Mouse (Mus musculus) cerebellum, adult 9-11 months (tissue): ENCODE data around the gene Csrnp3.

Experiments used
- DNase-seq: peaks from one replicate; pipeline ENCODE4 v3.0.0; 2022

Gene Csrnp3

DNA sequence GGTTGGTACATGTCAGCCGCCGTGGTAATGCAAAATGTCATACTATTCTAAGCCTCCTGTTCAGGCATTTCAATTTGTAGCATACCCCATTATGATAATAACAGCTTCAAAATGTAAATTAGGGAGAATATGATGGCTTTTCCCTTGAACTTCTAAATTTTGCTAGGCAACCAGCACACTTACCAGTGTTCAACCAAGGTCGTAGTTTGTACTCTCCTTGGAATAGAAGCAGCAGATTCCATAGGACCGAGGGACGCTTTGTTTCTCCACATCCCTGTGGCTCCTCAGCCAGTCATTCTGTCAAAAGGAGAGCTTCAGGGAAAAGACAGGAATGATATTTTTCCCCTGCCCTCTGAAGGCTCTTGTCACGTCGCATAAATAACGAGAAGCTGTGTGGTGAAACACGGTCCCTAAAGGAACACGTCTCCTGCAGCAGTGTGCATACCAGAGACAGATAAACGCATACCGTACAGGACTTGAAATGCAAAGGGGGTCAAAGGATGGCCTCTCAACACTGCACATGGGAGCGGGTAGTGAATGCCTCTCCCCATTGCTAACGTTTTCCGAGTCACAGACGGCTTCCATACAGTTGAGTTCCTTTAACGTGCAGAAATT is 108.3 kb downstream of the Csrnp3 start:
- DNase-seq = no peak

DNA sequence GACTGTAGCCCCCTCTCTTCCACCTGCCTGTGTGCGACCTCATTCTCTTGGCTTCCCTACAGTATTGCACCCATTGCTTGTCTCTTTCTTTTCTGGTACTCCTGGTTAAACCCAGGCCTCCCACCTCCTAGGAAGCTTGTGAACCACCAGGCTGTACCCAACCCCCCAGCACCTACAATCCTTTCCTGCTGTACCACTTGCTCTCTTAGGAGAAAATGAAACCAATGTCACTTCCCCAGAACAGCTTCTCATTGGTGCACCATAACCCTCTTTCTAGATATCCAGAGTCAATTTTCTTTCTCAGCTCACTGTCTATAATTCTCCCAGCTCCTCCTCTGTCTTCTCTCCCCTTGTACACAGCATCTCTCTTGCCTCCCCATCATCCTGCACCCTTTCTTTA is 110.2 kb downstream of the Csrnp3 start:
- DNase-seq = no peak

GRCm38 (mm10) chr2:65956727-65957126 is 111.2 kb downstream of the Csrnp3 start:
- no peak for DNase-seq

DNA sequence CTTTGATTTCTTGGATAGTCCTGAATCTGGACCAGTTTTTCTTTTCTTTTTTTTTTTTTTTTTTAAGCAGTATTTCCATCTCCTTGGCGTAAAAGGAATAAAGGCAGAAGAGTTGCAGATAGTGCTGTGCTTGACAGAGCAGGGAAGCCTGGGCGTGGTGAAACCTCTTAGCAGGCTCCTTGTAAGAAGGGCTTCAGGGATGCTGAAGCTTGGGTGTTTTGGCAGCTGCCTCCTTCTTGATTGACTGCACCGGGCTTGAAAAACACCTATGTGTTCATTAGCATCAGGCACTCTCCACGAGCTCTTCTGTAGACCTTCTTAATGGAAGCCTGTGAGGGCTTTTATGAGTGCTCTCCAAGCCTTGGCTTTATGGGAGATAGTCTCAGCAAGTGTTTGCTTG is 117.9 kb downstream of the Csrnp3 start:
- DNase-seq = no peak

DNA sequence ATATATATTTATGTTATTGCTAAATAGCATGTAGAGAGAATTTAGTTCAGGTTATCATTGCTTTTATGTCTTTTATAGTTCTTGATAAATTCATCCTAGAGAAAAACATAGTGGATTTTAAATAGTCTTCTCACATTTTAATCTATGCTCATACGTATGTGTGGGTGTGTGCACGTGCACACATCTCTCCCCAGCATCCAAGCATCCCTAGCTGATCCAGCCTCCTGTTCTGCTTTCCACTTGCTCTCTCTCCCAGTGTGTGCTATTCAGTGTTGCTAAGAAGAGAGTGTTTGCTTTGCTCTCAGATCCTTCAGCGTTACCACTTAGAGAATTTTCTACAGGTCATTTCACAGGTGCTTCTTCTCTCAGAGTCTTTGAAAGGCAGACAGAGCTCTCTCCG is 123.2 kb downstream of the Csrnp3 start:
- DNase-seq = no peak

DNA sequence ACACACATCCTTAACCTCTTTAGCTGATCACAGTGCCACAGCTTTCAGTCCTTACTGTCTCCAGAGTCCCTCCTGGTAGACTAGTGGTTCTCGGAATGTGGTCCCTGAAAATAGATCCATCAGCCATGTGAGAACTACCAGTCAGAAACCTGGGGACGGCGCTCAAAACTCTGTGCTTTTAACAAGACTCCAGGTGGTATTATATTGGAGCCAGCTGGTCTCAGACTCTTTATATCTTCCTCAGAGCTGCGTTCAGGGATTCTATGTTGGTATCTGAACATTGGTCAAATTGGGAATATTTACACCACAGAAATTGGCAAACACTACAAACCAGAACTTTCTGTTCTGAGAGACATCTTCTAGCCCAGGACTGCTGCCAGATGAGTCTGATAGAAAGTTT is 128.3 kb downstream of the Csrnp3 start:
- no peak for DNase-seq

DNA sequence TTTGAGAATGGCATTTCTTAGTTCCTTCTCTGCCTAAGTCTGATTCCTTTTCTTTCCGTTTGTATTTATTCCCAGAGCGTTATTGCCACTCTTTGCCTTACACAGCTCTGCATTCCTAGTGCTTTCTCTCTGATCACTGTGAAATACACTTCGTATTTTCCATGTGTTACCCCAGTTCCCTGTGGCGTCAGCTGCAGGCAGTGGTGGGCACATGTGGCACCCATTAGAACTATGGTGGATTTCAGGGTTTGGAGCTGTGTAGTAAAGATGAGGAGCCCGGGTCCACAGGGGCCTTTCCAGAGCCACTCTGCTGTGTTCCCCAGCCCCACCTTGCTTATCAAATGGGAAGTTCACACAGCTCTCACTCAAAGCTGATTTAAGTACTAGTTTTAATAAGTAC is 129.8 kb downstream of the Csrnp3 start:
- no peak for DNase-seq

DNA sequence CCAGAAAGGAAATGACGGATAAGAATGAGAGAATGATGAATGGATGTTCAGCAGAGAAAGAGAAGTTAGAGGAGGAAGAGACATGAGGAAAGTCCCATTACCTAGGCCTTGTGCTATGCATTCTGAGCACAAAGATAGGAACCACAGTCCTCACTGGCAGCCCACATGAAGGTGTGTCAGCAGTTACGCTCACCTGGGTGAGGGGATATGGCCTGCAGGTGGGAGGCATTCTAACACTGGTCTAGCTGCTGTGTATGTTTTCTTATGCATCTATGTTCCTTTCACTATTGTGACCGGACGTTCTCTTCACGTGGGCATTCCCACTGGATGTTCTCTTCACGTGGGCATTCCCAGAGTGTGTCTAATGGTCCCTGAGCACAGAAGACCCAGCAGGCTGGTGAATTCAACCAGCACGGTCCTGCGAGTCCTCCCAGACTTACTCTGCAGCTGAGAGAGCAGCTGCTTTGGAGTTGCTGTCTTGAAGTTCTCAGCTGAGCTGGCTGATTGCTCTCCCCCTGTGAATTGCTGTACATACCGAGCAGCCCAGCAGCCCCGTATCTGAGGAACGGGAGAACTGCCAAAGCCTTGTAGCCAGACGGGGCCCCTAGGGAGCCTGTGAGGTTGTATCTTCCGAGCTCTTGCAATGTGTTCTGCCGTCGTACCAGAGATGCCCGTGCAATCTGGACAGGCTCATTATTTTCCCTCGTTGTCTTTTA is 133.9 kb downstream of the Csrnp3 start:
- peak; percentile 38 for DNase-seq

DNA sequence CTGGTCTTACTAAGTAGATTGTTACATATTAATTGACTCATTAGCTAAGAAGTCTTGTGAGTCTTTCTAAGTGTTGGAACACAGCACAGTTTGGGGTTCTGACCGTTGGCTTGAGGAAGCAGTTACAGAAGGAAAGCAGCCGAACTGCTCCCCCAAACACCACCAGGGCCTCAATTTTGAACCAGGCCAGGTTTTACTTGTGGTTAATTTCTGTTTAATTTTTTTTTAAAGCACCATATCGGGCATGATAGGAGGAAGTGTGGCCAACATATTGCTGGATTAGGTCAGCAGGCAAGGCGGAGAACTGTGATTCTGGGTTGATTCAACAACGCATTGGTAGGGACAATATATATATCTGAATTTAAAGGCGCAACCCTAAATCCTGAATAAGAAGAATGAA is 135.9 kb downstream of the Csrnp3 start:
- DNase-seq = no peak

- no peak for DNase-seq
These were observed 136.4 kb downstream of the Csrnp3 start for GRCm38 (mm10) chr2:65981965-65982364.

GRCm38 (mm10) chr2:65985706-65986105 is 140.1 kb downstream of the Csrnp3 start:
- DNase-seq = no peak

- DNase-seq = no peak
These were observed 141.5 kb downstream of the Csrnp3 start for GRCm38 (mm10) chr2:65987069-65987468.

- DNase-seq = no peak
These were observed 142.0 kb downstream of the Csrnp3 start for GRCm38 (mm10) chr2:65987588-65987987.

DNA sequence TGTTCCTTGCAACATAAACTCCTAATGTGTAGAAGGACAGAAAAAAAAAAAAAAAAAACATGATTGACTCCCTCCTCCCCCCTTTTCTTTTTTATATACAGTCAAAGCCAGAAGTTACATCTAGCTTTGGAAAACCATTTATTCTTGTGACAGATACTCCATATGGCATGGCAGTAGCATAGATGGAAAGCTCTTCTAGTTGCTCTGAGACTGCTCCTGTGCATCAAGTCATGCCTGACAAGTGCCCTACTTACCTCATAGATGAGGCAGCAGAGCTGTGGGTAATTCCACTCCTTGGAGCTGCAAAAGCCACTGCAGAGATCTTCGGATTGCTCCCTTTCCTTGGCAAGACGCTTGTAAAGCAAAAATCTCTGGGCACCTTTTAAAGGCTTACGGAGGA is 143.2 kb downstream of the Csrnp3 start:
- no peak for DNase-seq

DNA sequence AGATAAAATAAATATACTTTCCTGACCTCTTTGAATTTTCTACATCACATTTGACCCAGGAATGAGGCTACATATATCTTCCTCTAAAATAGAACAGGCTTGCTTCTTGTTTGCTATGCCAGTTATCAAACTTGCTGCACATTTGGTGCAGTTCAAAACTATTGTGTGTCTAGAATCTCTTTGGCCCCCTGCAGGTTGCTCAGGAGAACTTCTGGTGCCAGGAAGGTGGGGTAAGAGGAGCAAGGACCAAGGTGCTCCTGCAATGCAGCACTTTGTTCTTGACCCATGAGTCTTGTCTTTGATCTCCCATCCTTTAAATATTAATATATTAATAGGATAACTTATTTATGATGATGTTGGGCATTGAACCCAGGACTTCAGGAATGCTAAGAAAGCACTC is 144.5 kb downstream of the Csrnp3 start:
- no peak for DNase-seq

DNA sequence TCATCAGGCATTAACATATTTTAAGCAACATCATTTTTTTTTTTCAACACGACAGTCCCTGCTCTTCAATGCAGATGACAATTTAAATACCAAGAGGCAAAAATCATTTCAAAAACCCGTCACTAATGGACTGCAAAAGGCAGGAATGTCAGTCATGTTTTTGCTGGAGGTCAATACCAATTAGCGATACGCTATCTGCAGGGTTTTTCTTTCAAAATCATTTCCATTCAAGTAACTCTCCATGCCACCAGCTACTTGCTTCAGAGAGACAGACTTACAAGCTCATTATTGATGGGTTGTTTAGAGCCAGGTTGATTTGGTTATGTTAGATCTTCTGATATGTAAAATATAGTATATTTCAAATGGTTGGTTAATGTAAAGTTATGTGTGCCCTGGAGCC is 145.2 kb downstream of the Csrnp3 start:
- no peak for DNase-seq

DNA sequence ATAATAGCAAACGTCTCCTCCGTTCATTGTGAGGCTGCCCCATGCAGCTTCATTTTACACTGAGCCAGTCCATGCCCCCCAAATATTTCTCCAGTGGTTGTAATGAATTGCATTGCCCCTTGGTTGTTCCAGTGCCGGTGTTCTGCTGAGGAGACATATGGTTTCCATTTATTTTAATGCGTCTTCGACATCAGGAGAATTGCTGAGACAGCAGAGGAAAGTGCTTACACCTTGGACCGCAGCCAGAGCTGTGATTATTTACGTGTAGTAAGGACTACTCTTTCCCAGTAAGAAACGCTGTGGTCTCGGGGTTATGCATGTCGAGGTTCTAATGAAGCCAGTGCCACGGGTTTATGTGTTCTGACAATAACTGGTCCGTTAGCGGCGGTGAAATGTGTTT is 147.8 kb downstream of the Csrnp3 start:
- DNase-seq = no peak

GRCm38 (mm10) chr2:65994886-65995468 is 149.4 kb downstream of the Csrnp3 start:
- no peak for DNase-seq

DNA sequence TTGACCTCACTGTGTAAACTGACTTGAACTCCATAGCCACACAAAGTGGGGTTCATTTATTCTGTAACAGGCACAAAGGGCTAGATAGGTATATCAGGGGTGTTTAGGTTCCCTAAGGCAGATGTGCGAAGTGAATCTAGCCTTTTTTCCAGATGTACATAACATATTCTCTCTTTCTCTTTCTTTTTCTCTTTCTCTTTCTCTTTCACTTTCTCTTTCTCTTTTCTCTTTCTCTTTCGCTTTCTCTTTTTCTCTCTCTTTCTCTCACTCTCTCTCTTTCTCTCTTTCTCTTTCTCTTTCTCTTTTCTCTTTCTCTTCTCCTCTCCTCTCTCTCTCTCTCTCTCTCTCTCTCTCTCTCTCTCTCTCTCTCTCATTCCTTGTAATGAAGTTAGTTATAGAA is 153.2 kb downstream of the Csrnp3 start:
- no peak for DNase-seq

GRCm38 (mm10) chr2:66008995-66009654 is 163.6 kb downstream of the Csrnp3 start:
- no peak for DNase-seq

- DNase-seq = no peak
These were observed 164.1 kb downstream of the Csrnp3 start for GRCm38 (mm10) chr2:66009677-66010076.

GRCm38 (mm10) chr2:66018711-66019110 is 173.1 kb downstream of the Csrnp3 start:
- no peak for DNase-seq

DNA sequence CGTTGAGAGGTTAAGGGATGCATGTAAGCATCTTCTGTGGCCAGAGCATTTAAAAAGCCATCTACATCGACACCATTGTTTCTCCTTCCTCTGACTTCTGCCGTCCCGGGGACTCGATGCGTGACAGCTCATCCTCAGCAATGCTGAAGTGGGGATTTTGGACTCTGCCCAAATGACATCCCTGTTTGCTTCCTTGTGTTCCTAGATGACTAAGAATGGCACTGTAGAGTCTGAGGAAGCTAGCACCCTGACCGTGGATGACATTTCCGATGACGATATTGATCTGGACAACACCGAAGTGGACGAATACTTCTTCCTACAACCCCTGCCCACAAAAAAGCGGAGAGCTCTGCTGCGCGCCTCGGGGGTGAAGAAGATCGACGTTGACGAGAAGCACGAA is 173.7 kb downstream of the Csrnp3 start:
- no peak for DNase-seq

DNA sequence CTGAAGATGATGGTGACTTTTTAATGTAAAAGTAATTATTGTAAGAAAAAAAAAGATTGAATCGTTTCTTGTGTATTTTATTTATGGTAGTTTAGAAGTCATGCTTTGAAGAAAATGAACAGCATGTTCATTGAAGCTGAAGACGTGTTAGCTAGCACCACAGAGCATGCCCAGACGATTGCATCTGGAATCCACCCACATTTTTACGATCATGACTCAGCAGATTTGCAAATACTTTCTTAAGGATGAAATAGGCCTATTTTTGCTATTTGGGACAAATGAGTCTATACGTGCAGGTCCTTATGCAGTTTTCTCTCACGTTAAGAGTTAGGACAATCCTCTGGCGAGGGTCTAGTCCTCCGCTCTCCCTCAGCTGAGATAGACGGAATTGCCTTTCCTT is 177.9 kb downstream of the Csrnp3 start:
- no peak for DNase-seq
